Mouse (Mus musculus): Measurements from ENCODE around the gene Prkaca. TPM values are rescaled to one million over a fixed set of nuclear protein-coding genes. Genes with fewer than 3 reads are reported as not detected.
"Not testable (repeated sequence)": the region's sequence is repeated elsewhere in the genome, so short reads cannot be mapped to it uniquely, and the experiment has no call there.

Prkaca gene
- polyA plus RNA-seq, 1 experiment = 101 TPM

- H3K27ac ChIP-seq (ENCODE audit: control insufficient read depth, insufficient read depth, low read depth, low read length) = no peak overlapping the region
- TF ChIP-seq POLR2A (IDR thresholded peaks at IDR 0.05; ENCODE audit: control insufficient read depth, low read depth, low read length) (no peak), CTCF (IDR thresholded peaks at IDR 0.05; ENCODE audit: control insufficient read depth, insufficient read depth, insufficient replicate concordance, low read depth, low read length) (no peak)
- H3K36me3 ChIP-seq (ENCODE audit: control insufficient read depth, insufficient read depth, low read length) = no peaks in the 10 kb centered on the region
- no peaks in the 10 kb centered on the region for H3K27me3 ChIP-seq (ENCODE audit: control insufficient read depth, insufficient read depth, low read length)
- peaks cover 44% of the 10 kb centered on the region for H3K4me1 ChIP-seq (ENCODE audit: control insufficient read depth, insufficient read depth, low read length)
- H3K4me3 ChIP-seq (ENCODE audit: control insufficient read depth, low read depth, low read length) = peak overlapping the region; percentile 33
Measured at GRCm38 (mm10) chr8:84002957-84003611, 30.3 kb downstream of the Prkaca start.

- H3K4me1 ChIP-seq (ENCODE audit: control insufficient read depth, insufficient read depth, low read length) = peaks cover 39% of the 10 kb centered on the region
- TF ChIP-seq POLR2A (IDR thresholded peaks at IDR 0.05; ENCODE audit: control insufficient read depth, low read depth, low read length) = no peak
- no peak for TF ChIP-seq CTCF (IDR thresholded peaks at IDR 0.05; ENCODE audit: control insufficient read depth, insufficient read depth, insufficient replicate concordance, low read depth, low read length)
- H3K27me3 ChIP-seq (ENCODE audit: control insufficient read depth, insufficient read depth, low read length) = no peaks in the 10 kb centered on the region
- peak overlapping the region; percentile 91 for H3K4me3 ChIP-seq (ENCODE audit: control insufficient read depth, low read depth, low read length)
- H3K27ac ChIP-seq (ENCODE audit: control insufficient read depth, insufficient read depth, low read depth, low read length) = no peak overlapping the region; the same call in 1 of the 2 replicates
- no peaks in the 10 kb centered on the region for H3K36me3 ChIP-seq (ENCODE audit: control insufficient read depth, insufficient read depth, low read length)
Measured at GRCm38 (mm10) chr8:84003612-84004246, 30.9 kb downstream of the Prkaca start.

- H3K27ac ChIP-seq (ENCODE audit: control insufficient read depth, insufficient read depth, low read depth, low read length) = peak overlapping the region; percentile 90
- H3K27me3 ChIP-seq (ENCODE audit: control insufficient read depth, insufficient read depth, low read length) = no peaks in the 10 kb centered on the region
- TF ChIP-seq CTCF (IDR thresholded peaks at IDR 0.05; ENCODE audit: control insufficient read depth, insufficient read depth, insufficient replicate concordance, low read depth, low read length) (no peak), POLR2A (IDR thresholded peaks at IDR 0.05; ENCODE audit: control insufficient read depth, low read depth, low read length) (peak; percentile 55; the same call in 1 of the 2 replicates)
- no peaks in the 10 kb centered on the region for H3K36me3 ChIP-seq (ENCODE audit: control insufficient read depth, insufficient read depth, low read length)
- peak overlapping the region; percentile 91 for H3K4me3 ChIP-seq (ENCODE audit: control insufficient read depth, low read depth, low read length)
- H3K4me1 ChIP-seq (ENCODE audit: control insufficient read depth, insufficient read depth, low read length) = peaks cover 33% of the 10 kb centered on the region
Measured at GRCm38 (mm10) chr8:84004533-84005201, 31.9 kb downstream of the Prkaca start.

GRCm38 (mm10) chr8:84005502-84005901 lies 32.7 kb downstream of the Prkaca start:
- H3K36me3 ChIP-seq (ENCODE audit: control insufficient read depth, insufficient read depth, low read length); H3K4me3 ChIP-seq (ENCODE audit: control insufficient read depth, low read depth, low read length); H3K27me3 ChIP-seq (ENCODE audit: control insufficient read depth, insufficient read depth, low read length); H3K27ac ChIP-seq (ENCODE audit: control insufficient read depth, insufficient read depth, low read depth, low read length): not testable (repeated sequence)
- peaks cover 35% of the 10 kb centered on the region for H3K4me1 ChIP-seq (ENCODE audit: control insufficient read depth, insufficient read depth, low read length)

GRCm38 (mm10) chr8:84008362-84008761 lies 35.6 kb downstream of the Prkaca start:
- H3K36me3 ChIP-seq (ENCODE audit: control insufficient read depth, insufficient read depth, low read length) = no peaks in the 10 kb centered on the region
- peaks cover 37% of the 10 kb centered on the region for H3K4me1 ChIP-seq (ENCODE audit: control insufficient read depth, insufficient read depth, low read length)
- H3K27me3 ChIP-seq (ENCODE audit: control insufficient read depth, insufficient read depth, low read length) = no peaks in the 10 kb centered on the region
- H3K27ac ChIP-seq (ENCODE audit: control insufficient read depth, insufficient read depth, low read depth, low read length) = no peak overlapping the region
- TF ChIP-seq POLR2A (IDR thresholded peaks at IDR 0.05; ENCODE audit: control insufficient read depth, low read depth, low read length) = no peak
- TF ChIP-seq CTCF (IDR thresholded peaks at IDR 0.05; ENCODE audit: control insufficient read depth, insufficient read depth, insufficient replicate concordance, low read depth, low read length) = peak; percentile 28; the same call in 1 of the 2 replicates
- no peak overlapping the region for H3K4me3 ChIP-seq (ENCODE audit: control insufficient read depth, low read depth, low read length)

GRCm38 (mm10) chr8:84009876-84010275 lies 37.1 kb downstream of the Prkaca start:
- no peaks in the 10 kb centered on the region for H3K36me3 ChIP-seq (ENCODE audit: control insufficient read depth, insufficient read depth, low read length)

More at GRCm38 (mm10) chr8:84009876-84010275, 37.1 kb downstream of the Prkaca start:
- Histone ChIP-seq H3K27me3 (ENCODE audit: control insufficient read depth, insufficient read depth, low read length) (no peaks in the 10 kb centered on the region), H3K27ac (ENCODE audit: control insufficient read depth, insufficient read depth, low read depth, low read length) (no peak overlapping the region), H3K4me1 (ENCODE audit: control insufficient read depth, insufficient read depth, low read length) (peaks cover 29% of the 10 kb centered on the region), H3K4me3 (ENCODE audit: control insufficient read depth, low read depth, low read length) (no peak overlapping the region)
- TF ChIP-seq POLR2A (IDR thresholded peaks at IDR 0.05; ENCODE audit: control insufficient read depth, low read depth, low read length) = no peak
- peak; percentile 92 for TF ChIP-seq CTCF (IDR thresholded peaks at IDR 0.05; ENCODE audit: control insufficient read depth, insufficient read depth, insufficient replicate concordance, low read depth, low read length)

All from testis, adult 2 months (tissue).